12 mouse cellular contexts compared by ENCODE assay signal in the genomic region with DNA sequence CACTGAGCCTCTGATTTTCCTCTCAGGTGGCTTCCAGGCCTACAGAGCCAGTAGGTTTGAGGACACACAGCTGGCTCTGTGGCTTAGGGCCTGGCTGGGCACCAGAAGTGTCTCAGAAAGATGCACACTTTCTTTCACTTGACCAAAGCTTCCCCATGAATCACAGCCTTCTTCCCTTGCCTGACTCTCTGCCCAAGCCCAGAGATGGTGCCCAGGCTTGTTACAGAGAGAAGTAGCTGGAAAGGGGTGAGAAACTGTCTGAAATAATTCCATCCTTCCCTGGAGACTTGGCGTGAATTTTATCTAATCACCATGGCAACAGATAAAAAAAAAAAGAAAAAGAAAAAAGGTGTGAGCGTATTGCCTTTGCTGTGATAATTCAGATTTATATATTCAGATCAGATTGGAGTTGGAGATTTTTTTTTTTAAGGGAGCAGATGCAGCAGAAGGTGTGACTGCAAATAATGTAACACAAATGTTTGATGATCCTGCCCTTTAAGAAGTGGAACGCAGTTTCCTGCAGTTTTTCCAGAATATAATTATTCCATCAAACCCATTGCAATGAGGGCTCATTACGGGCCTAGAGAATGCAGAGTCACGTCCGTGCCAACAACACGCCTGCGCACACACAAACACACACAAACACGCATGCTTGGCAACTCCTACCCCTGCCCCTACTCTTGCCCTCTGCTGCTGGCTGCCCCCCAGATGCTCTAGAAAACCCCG. TPM values are rescaled to one million over a fixed set of nuclear protein-coding genes. Genes with fewer than 3 reads are reported as not detected.
DNase-seq lines count a peak whose midpoint lies in the region; ATAC-seq lines count a peak whose summit lies in the region.
"Had no signal": no experiment of that assay in that cellular context is flagged by ENCODE, and none has a peak within 500 bp of the region (broad histone marks: within the 10 kb centered on the region; RNA-seq: fewer than 3 reads in every experiment).

No protein-coding gene starts in this region.

- no peak for ATAC-seq in kidney, embryonic 16.5 days (ENCODE audit: low FRiP score, low TSS enrichment)
- no peak for ATAC-seq in liver, embryonic 11.5 days (replicated peaks; ENCODE audit: low FRiP score)

- no peak overlapping the region for H3K27ac ChIP-seq in kidney, embryonic 16.5 days (ENCODE audit: low read length)
- H3K27ac ChIP-seq in liver, embryonic 11.5 days (ENCODE audit: low read depth, low read length): no peak overlapping the region

- no peaks in the 10 kb centered on the region for H3K9me3 ChIP-seq in kidney, embryonic 16.5 days (ENCODE audit: low read length)
- no peaks in the 10 kb centered on the region for H3K9me3 ChIP-seq in liver, embryonic 11.5 days (ENCODE audit: control insufficient read depth, low read length)

- H3K4me3 ChIP-seq in kidney, embryonic 16.5 days (ENCODE audit: low read length): no peak overlapping the region
- H3K4me3 ChIP-seq in liver, embryonic 11.5 days (ENCODE audit: low read depth, low read length): no peak overlapping the region

- H3K4me1 ChIP-seq in kidney, embryonic 16.5 days (ENCODE audit: insufficient read depth, low read length): no peaks in the 10 kb centered on the region
- H3K4me1 ChIP-seq in liver, embryonic 11.5 days (replicated peaks; ENCODE audit: control insufficient read depth, insufficient read depth, low read length): no peaks in the 10 kb centered on the region

- no peak overlapping the region for H3K9ac ChIP-seq in kidney, embryonic 16.5 days (replicated peaks; ENCODE audit: low read length)
- no peak overlapping the region for H3K9ac ChIP-seq in liver, embryonic 11.5 days (ENCODE audit: low read depth, low read length)

- H3K4me2 ChIP-seq in kidney, embryonic 16.5 days (replicated peaks; ENCODE audit: low read depth, low read length): no peak overlapping the region
- no peak overlapping the region for H3K4me2 ChIP-seq in liver, embryonic 11.5 days
- H3K4me2 ChIP-seq: heart, embryonic 11.5 days had no signal

- no peaks in the 10 kb centered on the region for H3K36me3 ChIP-seq in kidney, embryonic 16.5 days (ENCODE audit: insufficient read depth, low read length)
- H3K36me3 ChIP-seq in liver, embryonic 11.5 days (ENCODE audit: control insufficient read depth, insufficient read depth, low read length): no peaks in the 10 kb centered on the region

- peak; percentile 58 for DNase-seq in kidney, adult 11 months
- DNase-seq in frontal cortex, postnatal 10 days (ENCODE audit: low spot score in 2 of 2): peak; percentile 45 to 59
- peak; percentile 58 to 73 for DNase-seq in layer of hippocampus, postnatal 14 days (ENCODE audit: low spot score in 2 of 2)
- DNase-seq in right cerebral cortex, adult 2 months (ENCODE audit: low spot score in 2 of 2): peak; percentile 60 to 61
- no peak for DNase-seq in ovary, postnatal 36 days (ENCODE audit: low spot score)
- no peak for DNase-seq in cerebellum, adult 9-11 months
- DNase-seq in liver, embryonic 11.5 days (ENCODE audit: low spot score): no peak
- DNase-seq: lung, postnatal 36 days had no signal

- H3K27me3 ChIP-seq in kidney, embryonic 16.5 days (ENCODE audit: insufficient read depth, low read length): no peaks in the 10 kb centered on the region
- H3K27me3 ChIP-seq in liver, embryonic 11.5 days (replicated peaks; ENCODE audit: control insufficient read depth, insufficient read depth, low read length): no peaks in the 10 kb centered on the region; the same call in 1 of the 2 replicates

- 80% methylated on average over 10 of the region's 10 CpGs for WGBS in kidney, embryonic 16.5 days
- WGBS in liver, embryonic 11.5 days: 71% methylated on average over 10 of the region's 10 CpGs

RNA-seq across cellular contexts. Expression of a gene that starts 44.5 kb away (rescaled TPM):
- 0.17 and 0.37 TPM in 2 replicates for polyA plus RNA-seq in kidney, embryonic 16.5 days (2015; fragmentation: Nextera tagmentation; extraction: Ambion mirVana)
- 10 to 100 TPM; 73.7 to 75.4 TPM for total RNA-seq in layer of hippocampus, postnatal 14 days (2021)
- 0.08 and 0.27 TPM in 2 replicates for polyA plus RNA-seq in liver, embryonic 11.5 days (2014; fragmentation: Nextera tagmentation; extraction: Ambion mirVana)
- total RNA-seq: neutrophil, adult 5-6 weeks had no signal
- polyA plus RNA-seq: C2C12 had no signal

Comparison
In these comparisons a context has a peak if more than half of its experiments do, and no peak if none do; other contexts are left out.
1. DNase-seq: peak in kidney, adult 11 months (single experiment), frontal cortex, postnatal 10 days (2 of 2), layer of hippocampus, postnatal 14 days (2 of 2) and right cerebral cortex, adult 2 months (2 of 2); none in ovary, postnatal 36 days (single experiment), cerebellum, adult 9-11 months (single experiment) and liver, embryonic 11.5 days (single experiment).